Mouse (Mus musculus) embryonic facial prominence, embryonic 10.5 days (tissue): ENCODE data around the gene Hdgf. TPM values are rescaled to one million over a fixed set of nuclear protein-coding genes. Genes with fewer than 3 reads are reported as not detected.
"Not testable (repeated sequence)": the region's sequence is repeated elsewhere in the genome, so short reads cannot be mapped to it uniquely, and the experiment has no call there.

ENCODE experiments used
- DNase-seq: peaks from one replicate; pipeline ENCODE4 v3.0.0-alpha.2; 2017; ENCODE audit warnings: low spot score
- H3K27ac ChIP-seq: fragments of 300-500 bp; sonication (generic); replicated peaks from 2 replicates; pipeline ENCODE4 v1.5.1; 2016; ENCODE audit warnings: mild to moderate bottlenecking
- H3K27me3 ChIP-seq: fragments of 300-500 bp; sonication (generic); replicated peaks from 2 replicates; pipeline ENCODE4 v1.6.1; 2016; ENCODE audit warnings: low read depth, mild to moderate bottlenecking; ENCODE audit not compliant: poor library complexity, severe bottlenecking
- H3K36me3 ChIP-seq: fragments of 300-500 bp; sonication (generic); replicated peaks from 2 replicates; pipeline ENCODE4 v1.6.1; 2016; ENCODE audit warnings: mild to moderate bottlenecking, moderate library complexity
- H3K4me1 ChIP-seq: fragments of 300-500 bp; sonication (generic); 2 replicates; pipeline ENCODE4 v1.6.1; 2016
- H3K4me3 ChIP-seq: fragments of 300-500 bp; sonication (generic); 2 replicates; pipeline ENCODE4 v1.5.1; 2016; ENCODE audit warnings: mild to moderate bottlenecking, moderate library complexity
- H3K9me3 ChIP-seq: fragments of 300-500 bp; sonication (generic); 2 replicates; pipeline ENCODE4 v1.6.1; 2016; ENCODE audit warnings: mild to moderate bottlenecking
- WGBS: fragments of 180-500 bp; shearing (Covaris S2); methylation state at CpG from one replicate; pipeline ENCODE4 v1.1.7; 2016; 5-methylcytosine and 5-hydroxymethylcytosine counted together
- polyA plus RNA-seq: library from polyadenylated mRNA; unstranded; fragments of >200 nt; fragmentation: Nextera tagmentation; extraction: Ambion mirVana; gene quantifications from 2 replicates; pipeline ENCODE4 v1.2.1, GENCODE M21; 2016

Hdgf gene
- polyA plus RNA-seq, 1 experiment from 2014 or later, result 269 TPM

- H3K4me1 ChIP-seq, result no peaks in the 10 kb centered on the region
- WGBS, result 76% methylated on average over 3 of the region's 3 CpGs
- no peak overlapping the region for H3K27ac ChIP-seq
- no peak for DNase-seq
- H3K9me3 ChIP-seq, result no peaks in the 10 kb centered on the region
- H3K4me3 ChIP-seq, result no peak overlapping the region
- no peaks in the 10 kb centered on the region for H3K36me3 ChIP-seq
- H3K27me3 ChIP-seq, result no peaks in the 10 kb centered on the region
Observed at GRCm38 (mm10) chr3:87893367-87893905, 12.7 kb upstream of the Hdgf start.

- no peak overlapping the region for H3K27ac ChIP-seq
- DNase-seq, result no peak
- H3K27me3 ChIP-seq, result no peaks in the 10 kb centered on the region
- no peaks in the 10 kb centered on the region for H3K9me3 ChIP-seq
- H3K4me1 ChIP-seq, result peaks cover 3% of the 10 kb centered on the region; the same call in 1 of the 2 replicates
- H3K4me3 ChIP-seq, result no peak overlapping the region
- 77% methylated on average over 3 of the region's 3 CpGs for WGBS
- H3K36me3 ChIP-seq, result no peaks in the 10 kb centered on the region
Observed at GRCm38 (mm10) chr3:87899266-87899665, 6.9 kb upstream of the Hdgf start.

GRCm38 (mm10) chr3:87899776-87900175 is 6.3 kb upstream of the Hdgf start:
- no peaks in the 10 kb centered on the region for H3K36me3 ChIP-seq
- WGBS, result 82% methylated on average over 3 of the region's 3 CpGs
- no peak overlapping the region for H3K27ac ChIP-seq
- no peaks in the 10 kb centered on the region for H3K27me3 ChIP-seq
- no peak for DNase-seq
- H3K9me3 ChIP-seq, result no peaks in the 10 kb centered on the region
- peaks cover 3% of the 10 kb centered on the region; the same call in 1 of the 2 replicates for H3K4me1 ChIP-seq
- no peak overlapping the region for H3K4me3 ChIP-seq

GRCm38 (mm10) chr3:87901036-87901624 is 5.0 kb upstream of the Hdgf start:
- DNase-seq, result no peak
- WGBS, result 51% methylated on average over 1 of the region's 1 CpGs
- peaks cover 8% of the 10 kb centered on the region for H3K4me1 ChIP-seq
- no peak overlapping the region for H3K4me3 ChIP-seq
- H3K27me3 ChIP-seq, result no peaks in the 10 kb centered on the region
- H3K27ac ChIP-seq, result no peak overlapping the region; the same call in 1 of the 2 replicates
- no peaks in the 10 kb centered on the region for H3K9me3 ChIP-seq
- no peaks in the 10 kb centered on the region for H3K36me3 ChIP-seq

- H3K4me1 ChIP-seq, DNase-seq: not testable (repeated sequence)
- 83% methylated on average over 6 of the region's 6 CpGs for WGBS
Observed at GRCm38 (mm10) chr3:87901959-87902358, 4.2 kb upstream of the Hdgf start.

GRCm38 (mm10) chr3:87903821-87904220 is 2.3 kb upstream of the Hdgf start:
- Histone ChIP-seq H3K36me3 (no peaks in the 10 kb centered on the region), H3K4me3 (no peak overlapping the region), H3K4me1 (peaks cover 25% of the 10 kb centered on the region), H3K27me3 (no peaks in the 10 kb centered on the region), H3K27ac (peak overlapping the region; percentile 76), H3K9me3 (no peaks in the 10 kb centered on the region)
- peak; percentile 20 for DNase-seq
- WGBS, result 55% methylated on average over 5 of the region's 5 CpGs

More at GRCm38 (mm10) chr3:87901959-87902358, 4.2 kb upstream of the Hdgf start:
- not testable (repeated sequence) for H3K9me3 ChIP-seq, H3K36me3 ChIP-seq, H3K4me3 ChIP-seq, H3K27me3 ChIP-seq, H3K27ac ChIP-seq

GRCm38 (mm10) chr3:87906601-87906980 is 470 bp downstream of the Hdgf start:
- Histone ChIP-seq H3K27me3 (no peaks in the 10 kb centered on the region), H3K27ac (peak overlapping the region; percentile 99), H3K36me3 (0 out of 2 replicates have a peak, but pooled peaks cover 3% of the 10 kb centered on the region), H3K9me3 (no peaks in the 10 kb centered on the region), H3K4me3 (peak overlapping the region; percentile 99), H3K4me1 (peaks cover 53% of the 10 kb centered on the region)
- DNase-seq, result no peak
- under 1% methylated on average over 42 of the region's 47 CpGs for WGBS

- Histone ChIP-seq H3K27ac (peak overlapping the region; percentile 99), H3K4me1 (peaks cover 59% of the 10 kb centered on the region), H3K4me3 (peak overlapping the region; percentile 99), H3K9me3 (no peaks in the 10 kb centered on the region), H3K36me3 (0 out of 2 replicates have a peak, but pooled peaks cover 3% of the 10 kb centered on the region), H3K27me3 (no peaks in the 10 kb centered on the region)
- WGBS, result under 1% methylated on average over 27 of the region's 27 CpGs
- DNase-seq, result peak; percentile 61
Observed at GRCm38 (mm10) chr3:87906981-87907857, 1.1 kb downstream of the Hdgf start.

GRCm38 (mm10) chr3:87907906-87908305 is 1.8 kb downstream of the Hdgf start:
- Histone ChIP-seq H3K4me1 (peaks cover 60% of the 10 kb centered on the region), H3K4me3 (peak overlapping the region; percentile 99), H3K27ac (peak overlapping the region; percentile 99), H3K9me3 (no peaks in the 10 kb centered on the region), H3K27me3 (no peaks in the 10 kb centered on the region), H3K36me3 (peaks cover 6% of the 10 kb centered on the region)
- 10% methylated on average over 1 of the region's 1 CpGs for WGBS
- no peak for DNase-seq

- Histone ChIP-seq H3K9me3 (no peaks in the 10 kb centered on the region), H3K36me3 (peaks cover 21% of the 10 kb centered on the region), H3K27me3 (no peaks in the 10 kb centered on the region), H3K4me1 (peaks cover 56% of the 10 kb centered on the region), H3K27ac (peak overlapping the region; percentile 99), H3K4me3 (peak overlapping the region; percentile 99)
- 81% methylated on average over 2 of the region's 2 CpGs for WGBS
- DNase-seq, result no peak
Observed at GRCm38 (mm10) chr3:87909381-87909780, 3.3 kb downstream of the Hdgf start.

GRCm38 (mm10) chr3:87909874-87910273 is 3.8 kb downstream of the Hdgf start:
- Histone ChIP-seq H3K27me3 (no peaks in the 10 kb centered on the region), H3K9me3 (no peaks in the 10 kb centered on the region), H3K4me3 (peak overlapping the region; percentile 99), H3K27ac (peak overlapping the region; percentile 99), H3K4me1 (peaks cover 56% of the 10 kb centered on the region), H3K36me3 (peaks cover 26% of the 10 kb centered on the region)
- 9% methylated on average over 4 of the region's 4 CpGs for WGBS
- peak; percentile 21 for DNase-seq

- Histone ChIP-seq H3K4me3 (peak overlapping the region; percentile 99), H3K9me3 (no peaks in the 10 kb centered on the region), H3K36me3 (peaks cover 33% of the 10 kb centered on the region), H3K4me1 (peaks cover 56% of the 10 kb centered on the region), H3K27me3 (no peaks in the 10 kb centered on the region), H3K27ac (peak overlapping the region; percentile 99)
- WGBS, result 7% methylated on average over 12 of the region's 12 CpGs
- DNase-seq, result peak; percentile 92
Observed at GRCm38 (mm10) chr3:87910573-87911141, 4.5 kb downstream of the Hdgf start.
